Mouse (Mus musculus) bone marrow, adult 2 months (tissue): ENCODE measurements around the gene Pcbd2. TPM values are rescaled to one million over a fixed set of nuclear protein-coding genes. Genes with fewer than 3 reads are reported as not detected.

Experiments used
- H3K27ac ChIP-seq: fragments of 200-500 bp; 2 replicates; pipeline ENCODE4 v1.5.1; 2012; ENCODE audit warnings: low read depth, mild to moderate bottlenecking, control low read depth, inconsistent platforms, low read length; ENCODE audit not compliant: control insufficient read depth, poor library complexity, insufficient read depth
- H3K4me1 ChIP-seq: fragments of 200-500 bp; 2 replicates; pipeline ENCODE4 v1.6.1; 2011; ENCODE audit warnings: low read length; ENCODE audit not compliant: control insufficient read depth, insufficient read depth
- H3K4me3 ChIP-seq: fragments of 200-500 bp; replicated peaks from 2 replicates; pipeline ENCODE3; 2011; ENCODE audit warnings: mild to moderate bottlenecking, low read depth, low read length, control low read depth; ENCODE audit not compliant: control insufficient read depth
- CTCF ChIP-seq: fragments of 200-500 bp; IDR thresholded peaks from 2 replicates; pipeline ENCODE4 v1.5.1; 2011; ENCODE audit warnings: low read length, control low read depth; ENCODE audit not compliant: control insufficient read depth, insufficient read depth
- POLR2A ChIP-seq: fragments of 200-500 bp; IDR thresholded peaks from 2 replicates; pipeline ENCODE4 v1.6.1; 2011; ENCODE audit warnings: low read depth, mild to moderate bottlenecking, control low read depth, low read length, borderline replicate concordance; ENCODE audit not compliant: control insufficient read depth
- WGBS: fragments of 180-500 bp; shearing (Covaris S2); methylation state at CpG from one replicate; pipeline ENCODE4 v1.1.7; 2018; 5-methylcytosine and 5-hydroxymethylcytosine counted together
- polyA plus RNA-seq: library from polyadenylated mRNA; stranded (reverse); fragments of >200 nt; gene quantifications from 2 replicates; pipeline ENCODE4 v1.2.4, GENCODE M21; 2011; ENCODE audit warnings: low replicate concordance; ENCODE audit not compliant: missing spikeins, insufficient read depth, insufficient read length

The Pcbd2 gene
- polyA plus RNA-seq, 1 experiment = 24.1 TPM

DNA sequence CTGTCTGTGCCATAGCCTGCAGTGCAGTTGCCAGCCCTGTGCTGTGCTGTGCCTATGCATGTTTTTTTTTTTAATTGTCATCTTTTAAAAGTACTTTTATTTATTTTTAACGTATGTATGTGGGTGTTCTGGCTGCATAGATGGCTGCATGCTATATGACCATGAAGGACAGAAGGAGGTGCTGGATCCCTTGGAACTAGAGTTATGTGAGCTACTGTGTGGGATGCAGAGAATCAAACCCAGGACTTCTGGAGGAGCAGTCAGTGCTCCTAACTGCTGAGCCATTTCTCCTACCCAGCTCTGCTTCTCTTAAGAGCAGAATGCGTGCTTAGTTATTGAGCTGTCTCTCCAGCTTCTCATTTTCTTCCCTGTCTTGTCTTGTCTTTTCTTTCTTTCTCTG, 5.2 kb upstream of the Pcbd2 start:
- TF ChIP-seq CTCF (no peak), POLR2A (no peak)
- no peak overlapping the region for H3K4me3 ChIP-seq
- no peak overlapping the region for H3K27ac ChIP-seq
- H3K4me1 ChIP-seq = no peaks in the 10 kb centered on the region; the same call in none of the 2 replicates
- WGBS = 83% methylated on average over 2 of the region's 2 CpGs

DNA sequence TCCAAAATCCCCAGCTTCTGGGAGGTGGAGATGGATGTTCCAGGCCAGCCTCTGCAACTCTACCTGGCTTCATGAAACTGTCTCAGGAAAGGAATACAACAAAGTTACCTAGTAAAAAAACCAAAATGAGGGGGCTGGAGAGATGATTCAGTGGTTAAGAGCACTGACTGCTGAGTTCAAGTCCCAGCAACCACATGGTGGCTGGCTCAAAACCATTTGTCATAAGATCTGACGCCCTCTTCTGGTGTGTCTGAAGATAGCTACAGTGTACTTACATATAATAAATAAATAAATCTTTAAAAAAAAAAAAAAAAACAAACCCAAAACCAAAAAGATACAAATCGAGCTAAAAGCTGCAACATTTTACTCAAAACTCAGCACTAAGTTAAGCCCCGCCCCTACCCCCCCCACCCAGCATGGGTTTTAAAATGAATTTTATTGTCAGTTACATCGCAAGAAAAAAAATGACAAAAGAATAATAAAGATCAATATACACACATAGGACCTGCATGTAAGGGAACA, 509 bp upstream of the Pcbd2 start:
- TF ChIP-seq POLR2A (no peak), CTCF (no peak)
- Histone ChIP-seq H3K27ac (peak overlapping the region; percentile 92), H3K4me3 (peak overlapping the region; percentile 77), H3K4me1 (no peaks in the 10 kb centered on the region; the same call in 1 of the 2 replicates)
- WGBS = 4% methylated on average over 4 of the region's 4 CpGs

DNA sequence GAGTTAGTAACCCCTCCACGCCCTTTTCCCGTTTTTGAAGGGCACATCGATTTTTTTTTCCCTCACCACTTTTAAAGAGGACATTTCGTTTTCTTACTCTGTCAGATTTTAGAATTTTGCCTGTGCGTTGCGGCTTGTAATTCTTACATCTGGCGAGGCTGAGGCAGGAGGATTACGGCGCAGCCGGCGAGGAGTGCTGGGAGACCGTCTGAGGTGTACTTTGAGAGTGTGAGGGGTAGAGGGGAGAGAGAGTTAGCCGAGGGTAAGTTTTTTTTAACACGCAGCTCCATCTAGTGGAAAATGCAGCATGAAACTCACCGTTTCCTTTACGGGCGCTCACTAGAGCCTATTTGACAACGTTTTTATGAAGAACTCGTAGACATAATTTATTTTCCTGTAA, 671 bp downstream of the Pcbd2 start:
- Histone ChIP-seq H3K27ac (peak overlapping the region; percentile 92), H3K4me3 (peak overlapping the region; percentile 77), H3K4me1 (no peaks in the 10 kb centered on the region; the same call in 1 of the 2 replicates)
- under 1% methylated on average over 19 of the region's 19 CpGs for WGBS
- TF ChIP-seq CTCF (0 out of 2 replicates have a peak, but pooled peaks have one; percentile 28), POLR2A (peak; percentile 57; the same call in 1 of the 2 replicates)

DNA sequence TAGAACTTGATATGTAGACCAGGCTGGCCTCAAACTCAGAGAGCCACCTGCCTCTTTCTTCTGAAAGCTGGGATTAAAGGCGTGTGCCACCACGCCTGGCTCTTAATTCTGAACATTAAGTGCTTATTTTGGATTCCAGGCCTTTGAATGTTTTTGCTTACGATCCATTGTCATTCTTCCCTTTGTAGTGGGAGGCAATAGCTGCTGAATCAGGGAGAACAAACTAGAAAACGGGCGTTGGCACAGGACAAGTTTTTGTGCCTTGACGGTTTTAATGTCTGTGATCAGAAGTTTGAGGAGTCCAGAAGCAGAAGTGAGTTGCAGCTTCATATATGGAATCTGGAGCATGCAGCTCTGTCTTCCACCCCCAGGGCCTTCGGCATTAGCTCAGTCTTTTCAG, 3.5 kb downstream of the Pcbd2 start:
- TF ChIP-seq POLR2A = no peak
- no peak for TF ChIP-seq CTCF
- Histone ChIP-seq H3K4me1 (no peaks in the 10 kb centered on the region; the same call in 1 of the 2 replicates), H3K4me3 (no peak overlapping the region), H3K27ac (no peak overlapping the region)
- 92% methylated on average over 7 of the region's 7 CpGs for WGBS

DNA sequence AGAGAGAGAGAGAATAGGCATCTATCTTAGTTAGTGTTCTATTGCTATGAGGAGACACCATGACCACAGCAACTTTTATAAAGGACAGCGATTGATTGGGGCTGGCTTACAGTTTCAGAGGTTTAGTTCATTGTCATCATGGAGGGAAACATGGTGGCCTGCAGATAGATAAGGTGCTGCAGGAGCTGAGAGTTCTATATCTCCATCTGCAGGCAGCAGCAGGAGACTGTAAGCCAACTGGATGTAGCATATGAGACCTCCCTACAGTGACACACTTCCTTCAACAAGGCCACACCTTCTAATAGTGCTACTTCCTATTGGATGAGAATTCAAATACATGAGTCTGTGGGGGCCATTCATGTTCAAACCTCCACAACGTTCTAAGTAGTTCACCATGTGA, 5.0 kb downstream of the Pcbd2 start:
- TF ChIP-seq CTCF = no peak
- WGBS = 59% methylated on average over 2 of the region's 2 CpGs

DNA sequence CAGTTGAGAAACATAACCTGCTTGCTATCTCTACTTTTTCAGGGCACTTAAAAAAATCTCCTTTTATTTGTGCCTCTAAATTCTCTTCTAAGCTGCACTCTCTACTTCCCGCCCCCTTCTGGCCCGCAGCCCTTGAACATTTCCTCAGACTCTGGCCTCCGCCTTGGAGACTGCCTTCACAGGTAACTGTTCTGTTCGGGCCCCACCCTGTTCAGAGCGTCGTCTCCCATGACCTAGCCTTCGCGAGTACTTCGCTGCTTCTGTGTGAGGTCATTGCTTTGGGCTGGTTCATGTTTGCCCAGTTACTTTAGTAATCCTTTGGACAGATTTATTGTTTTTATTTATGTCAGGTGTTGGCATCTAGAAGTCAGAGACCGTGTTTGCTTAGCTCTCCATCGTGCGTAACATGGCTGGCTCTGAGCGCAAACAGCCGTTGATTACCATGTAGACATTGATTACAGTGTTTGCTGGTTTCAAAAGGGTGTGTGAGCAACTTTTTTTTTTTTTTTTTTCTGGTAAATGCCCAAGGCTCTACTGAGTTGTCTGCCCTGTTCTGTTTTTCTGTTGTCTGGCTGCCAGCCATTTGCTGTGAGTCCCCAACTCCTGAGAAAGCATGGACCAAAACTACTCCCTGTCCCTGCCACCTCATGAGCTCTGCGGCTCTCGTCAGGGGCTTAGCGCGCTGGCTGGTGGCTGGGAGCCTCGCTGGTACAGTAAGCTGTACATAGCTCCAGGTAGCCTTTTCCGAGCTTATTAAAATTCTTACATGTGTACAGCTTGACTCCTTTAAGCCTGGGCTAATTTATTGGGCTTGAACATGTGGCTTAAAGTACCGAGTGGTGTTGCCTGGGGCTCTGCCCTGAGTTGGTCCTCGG, 6.7 kb downstream of the Pcbd2 start:
- no peak overlapping the region; the same call in 1 of the 2 replicates for H3K27ac ChIP-seq
- 91% methylated on average over 22 of the region's 22 CpGs for WGBS
- H3K4me3 ChIP-seq = no peak overlapping the region
- TF ChIP-seq POLR2A = no peak
- no peak for TF ChIP-seq CTCF
- no peaks in the 10 kb centered on the region for H3K4me1 ChIP-seq

More for the DNA sequence above, 5.0 kb downstream of the Pcbd2 start:
- H3K4me3 ChIP-seq = no peak overlapping the region
- H3K27ac ChIP-seq = no peak overlapping the region
- no peaks in the 10 kb centered on the region for H3K4me1 ChIP-seq

DNA sequence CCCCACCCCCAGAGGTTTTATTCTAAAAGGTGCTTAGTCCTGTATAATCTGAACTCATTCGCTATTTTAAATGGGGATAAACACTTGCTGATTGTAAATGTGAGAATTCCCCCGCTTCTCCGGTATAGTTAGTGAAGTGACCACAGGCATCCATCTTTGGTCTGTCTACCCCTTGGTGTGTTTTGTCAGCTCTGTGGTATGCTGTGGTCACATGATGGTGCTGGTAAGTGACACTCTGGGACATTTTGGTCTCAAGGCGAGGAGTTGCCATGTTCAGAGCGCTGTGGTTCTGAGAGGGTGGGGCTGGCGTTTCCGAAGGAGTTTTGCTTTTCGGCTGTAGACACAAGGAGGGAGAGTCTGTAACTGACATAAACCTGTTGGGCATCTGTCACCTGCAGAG, 10.7 kb downstream of the Pcbd2 start:
- TF ChIP-seq POLR2A = no peak
- no peak for TF ChIP-seq CTCF
- WGBS = 92% methylated on average over 8 of the region's 8 CpGs
- Histone ChIP-seq H3K4me3 (no peak overlapping the region), H3K27ac (no peak overlapping the region), H3K4me1 (no peaks in the 10 kb centered on the region)

DNA sequence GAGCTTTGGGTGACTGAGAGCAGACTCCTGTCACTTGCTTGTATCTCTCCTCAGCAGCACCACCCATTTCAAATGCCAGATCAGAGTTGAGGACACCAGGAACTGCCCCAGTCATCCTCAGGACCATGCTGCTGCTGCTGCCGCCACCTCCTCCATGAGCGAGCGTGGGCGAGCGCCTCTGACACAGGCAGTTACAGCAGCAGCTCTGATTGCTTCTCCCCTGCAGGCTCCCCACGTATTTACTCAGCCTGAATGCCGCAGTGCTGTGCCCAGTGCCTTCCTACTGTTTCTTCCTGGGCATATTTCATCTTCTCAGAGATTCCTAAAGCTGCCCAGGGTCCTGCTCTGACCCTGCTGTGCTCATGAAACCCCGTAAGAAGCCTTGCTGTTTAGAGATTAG, 15.1 kb downstream of the Pcbd2 start:
- TF ChIP-seq CTCF (no peak), POLR2A (no peak)

More for the DNA sequence above, 15.1 kb downstream of the Pcbd2 start:
- H3K27ac ChIP-seq = no peak overlapping the region
- no peaks in the 10 kb centered on the region for H3K4me1 ChIP-seq
- no peak overlapping the region for H3K4me3 ChIP-seq
- 89% methylated on average over 8 of the region's 8 CpGs for WGBS
